Mouse (Mus musculus): Measurements from ENCODE around the gene Higd2a. TPM values are rescaled to one million over a fixed set of nuclear protein-coding genes. Genes with fewer than 3 reads are reported as not detected.

The Higd2a gene
- polyA plus RNA-seq, 1 experiment from 2014 or later: 233 TPM

DNA sequence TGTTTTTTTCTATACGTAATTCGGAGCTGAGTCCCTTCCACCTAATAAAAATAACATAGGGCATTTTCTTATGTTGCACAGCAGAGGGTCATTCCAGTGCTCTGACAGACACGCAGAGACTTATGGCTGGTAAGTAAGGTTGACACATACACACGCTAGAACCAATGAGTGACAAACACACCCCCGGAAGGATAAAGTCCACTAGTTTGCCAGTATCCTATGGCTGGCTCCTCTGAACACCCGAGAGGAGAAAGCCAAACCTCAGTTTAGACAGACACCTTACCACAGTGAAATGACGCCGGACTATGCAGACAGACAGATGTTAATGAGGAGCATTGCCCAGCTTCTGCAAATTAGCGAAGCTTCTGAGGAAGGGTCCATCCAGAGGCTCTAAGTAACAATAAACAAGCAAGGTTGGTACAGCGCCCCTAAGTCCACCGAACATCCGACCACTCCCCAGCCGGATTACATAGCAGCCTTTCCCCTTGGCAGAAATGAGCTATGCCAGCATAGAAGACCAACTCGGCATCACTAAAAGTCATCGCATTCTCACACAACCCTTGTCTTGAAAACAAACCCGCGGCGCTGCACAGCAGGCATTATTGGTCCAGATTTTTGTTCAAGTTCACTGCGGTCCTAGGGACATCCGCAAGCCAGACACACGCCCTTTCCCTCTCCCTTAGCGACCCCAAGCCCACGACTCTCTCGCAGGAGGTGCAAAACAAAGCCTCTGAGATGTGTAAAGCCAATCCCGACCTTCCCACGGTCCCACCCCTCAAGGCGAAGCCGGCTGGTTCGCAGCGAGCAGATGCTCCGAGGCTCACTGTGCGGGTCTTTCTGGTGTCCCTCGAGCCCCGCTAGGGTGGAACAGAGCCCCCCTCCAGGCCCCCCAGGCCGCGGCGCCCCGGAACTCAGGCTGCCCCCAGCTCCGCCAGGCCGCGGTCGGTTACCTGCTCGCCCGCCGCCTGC is 25.5 kb upstream of the Higd2a start:
- Histone ChIP-seq H3K4me2 (replicated peaks; ENCODE audit: low read depth, low read length) (peak overlapping the region; percentile 92), H3K4me3 (ENCODE audit: low read depth, low read length) (peak overlapping the region; percentile 98), H3K9me3 (ENCODE audit: control insufficient read depth, low read depth, low read length) (no peaks in the 10 kb centered on the region), H3K9ac (replicated peaks; ENCODE audit: low read depth, low read length) (peak overlapping the region; percentile 96), H3K27me3 (ENCODE audit: control insufficient read depth, insufficient read depth, low read length) (no peaks in the 10 kb centered on the region), H3K36me3 (ENCODE audit: control insufficient read depth, insufficient read depth, low read length) (peaks cover 20% of the 10 kb centered on the region), H3K27ac (ENCODE audit: low read length) (peak overlapping the region; percentile 44; the same call in 1 of the 2 replicates), H3K4me1 (ENCODE audit: control insufficient read depth, insufficient read depth, low read length) (peaks cover 5% of the 10 kb centered on the region; the same call in 1 of the 2 replicates)
- peak; percentile 60; the same call in 1 of the 2 replicates for ATAC-seq (ENCODE audit: insufficient number of reproducible peaks, insufficient read depth, low FRiP score, low read depth)
- 11% methylated on average over 44 of the region's 45 CpGs for WGBS

DNA sequence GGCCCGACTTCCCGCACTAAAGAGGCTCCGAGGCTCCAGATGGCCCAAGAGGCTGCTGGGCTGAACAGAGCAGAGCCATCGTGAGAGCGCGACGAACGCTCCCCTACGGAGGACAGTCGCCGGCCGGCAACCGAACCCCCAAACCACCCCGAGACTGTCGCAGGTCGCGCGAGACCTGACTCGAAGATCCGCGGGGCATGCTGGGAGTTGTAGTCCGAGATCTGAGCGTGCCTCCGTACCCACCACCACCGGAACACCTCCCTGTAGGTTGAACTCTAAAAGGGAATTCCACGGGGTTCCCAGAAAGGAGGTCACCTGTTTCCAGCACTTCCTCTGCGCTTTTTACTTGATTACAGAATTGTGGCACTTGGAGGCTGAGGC is 24.8 kb upstream of the Higd2a start, which contains the start of gene 4833439L19Rik:
Gene 4833439L19Rik (minus strand): TSS at position 235 of the 381 bp plus-strand sequence.
- Histone ChIP-seq H3K9me3 (ENCODE audit: control insufficient read depth, low read depth, low read length) (no peaks in the 10 kb centered on the region), H3K36me3 (ENCODE audit: control insufficient read depth, insufficient read depth, low read length) (peaks cover 14% of the 10 kb centered on the region), H3K4me1 (ENCODE audit: control insufficient read depth, insufficient read depth, low read length) (peaks cover 5% of the 10 kb centered on the region; the same call in 1 of the 2 replicates), H3K4me3 (ENCODE audit: low read depth, low read length) (peak within 1 kb of the TSS; percentile 98), H3K9ac (replicated peaks; ENCODE audit: low read depth, low read length) (peak within 1 kb of the TSS; percentile 96), H3K27ac (ENCODE audit: low read length) (peak within 1 kb of the TSS; percentile 48; the same call in 1 of the 2 replicates), H3K27me3 (ENCODE audit: control insufficient read depth, insufficient read depth, low read length) (no peaks in the 10 kb centered on the region), H3K4me2 (replicated peaks; ENCODE audit: low read depth, low read length) (peak within 1 kb of the TSS; percentile 92)
- WGBS: under 1% methylated on average over 27 of the region's 27 CpGs
- ATAC-seq (ENCODE audit: insufficient number of reproducible peaks, insufficient read depth, low FRiP score, low read depth): peak; percentile 96

DNA sequence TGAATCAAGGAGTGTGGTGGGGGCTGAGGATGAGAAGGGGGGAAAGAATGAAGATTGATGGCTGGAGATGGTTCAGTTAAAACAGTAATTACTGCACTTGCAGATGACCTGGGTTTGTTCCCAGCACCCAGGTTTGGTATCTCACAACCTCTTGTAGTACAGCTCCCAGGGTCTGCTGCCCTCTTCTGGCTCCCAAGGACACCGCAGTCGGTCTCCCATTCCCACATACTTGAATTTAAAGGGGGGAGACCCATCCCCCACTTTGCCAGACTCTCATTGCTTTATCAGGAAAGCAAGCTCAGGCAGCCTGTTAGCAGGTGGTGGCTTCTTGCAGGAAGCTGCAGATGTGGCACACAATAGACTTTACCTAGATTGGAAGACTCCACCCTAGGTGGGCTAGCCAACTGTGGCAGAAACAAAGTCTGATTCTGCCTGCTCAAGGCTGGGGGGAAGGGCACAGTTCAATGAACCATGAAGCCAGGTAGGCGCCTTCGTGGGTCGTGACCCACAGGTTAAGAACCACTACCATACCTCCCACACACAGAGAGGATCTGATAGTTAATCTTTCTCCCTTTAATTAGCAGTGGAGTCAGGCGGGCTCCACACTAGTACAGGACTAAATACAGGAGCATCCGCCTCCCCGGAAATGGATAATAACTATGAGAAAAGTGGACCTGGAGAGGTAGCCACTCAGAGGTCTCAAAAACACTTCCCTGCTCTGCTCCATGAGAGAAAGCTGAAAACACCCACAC is 24.2 kb upstream of the Higd2a start:
- H3K27ac ChIP-seq (ENCODE audit: low read length): peak overlapping the region; percentile 48; the same call in 1 of the 2 replicates
- peak overlapping the region; percentile 98 for H3K4me3 ChIP-seq (ENCODE audit: low read depth, low read length)
- ATAC-seq (ENCODE audit: insufficient number of reproducible peaks, insufficient read depth, low FRiP score, low read depth): peak; percentile 29; the same call in 1 of the 2 replicates
- peak overlapping the region; percentile 92 for H3K4me2 ChIP-seq (replicated peaks; ENCODE audit: low read depth, low read length)
- WGBS: 48% methylated on average over 8 of the region's 8 CpGs
- peaks cover 5% of the 10 kb centered on the region; the same call in 1 of the 2 replicates for H3K4me1 ChIP-seq (ENCODE audit: control insufficient read depth, insufficient read depth, low read length)
- peaks cover 10% of the 10 kb centered on the region; the same call in 1 of the 2 replicates for H3K36me3 ChIP-seq (ENCODE audit: control insufficient read depth, insufficient read depth, low read length)
- no peaks in the 10 kb centered on the region for H3K27me3 ChIP-seq (ENCODE audit: control insufficient read depth, insufficient read depth, low read length)
- H3K9ac ChIP-seq (replicated peaks; ENCODE audit: low read depth, low read length): no peak overlapping the region
- H3K9me3 ChIP-seq (ENCODE audit: control insufficient read depth, low read depth, low read length): no peaks in the 10 kb centered on the region

DNA sequence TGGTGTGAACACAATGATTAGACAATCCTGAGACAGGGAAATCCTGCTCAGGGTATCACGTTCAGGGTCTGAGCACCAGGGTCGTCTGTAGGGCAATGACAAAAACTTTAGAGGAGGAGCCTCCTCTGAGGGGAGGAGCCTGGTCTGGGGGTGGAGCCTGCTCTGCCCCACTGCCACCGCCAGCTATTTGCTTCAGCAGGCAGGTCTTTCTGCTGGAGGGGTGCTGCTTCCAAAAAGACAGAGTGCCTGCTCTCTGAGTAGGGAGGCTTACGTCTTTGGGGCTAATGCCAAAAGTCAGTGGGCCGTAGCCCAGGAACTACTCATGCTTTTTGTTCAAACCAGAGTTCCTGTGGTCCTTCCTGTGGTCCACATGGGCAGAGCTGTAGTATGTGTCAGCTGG is 21.6 kb upstream of the Higd2a start:
- 42% methylated on average over 5 of the region's 5 CpGs for WGBS
- Histone ChIP-seq H3K4me2 (replicated peaks; ENCODE audit: low read depth, low read length) (no peak overlapping the region), H3K36me3 (ENCODE audit: control insufficient read depth, insufficient read depth, low read length) (no peaks in the 10 kb centered on the region; the same call in 1 of the 2 replicates), H3K9ac (replicated peaks; ENCODE audit: low read depth, low read length) (no peak overlapping the region), H3K9me3 (ENCODE audit: control insufficient read depth, low read depth, low read length) (no peaks in the 10 kb centered on the region), H3K27me3 (ENCODE audit: control insufficient read depth, insufficient read depth, low read length) (no peaks in the 10 kb centered on the region), H3K27ac (ENCODE audit: low read length) (no peak overlapping the region), H3K4me3 (ENCODE audit: low read depth, low read length) (no peak overlapping the region), H3K4me1 (ENCODE audit: control insufficient read depth, insufficient read depth, low read length) (peaks cover 5% of the 10 kb centered on the region; the same call in 1 of the 2 replicates)
- no peak for ATAC-seq (ENCODE audit: insufficient number of reproducible peaks, insufficient read depth, low FRiP score, low read depth)

DNA sequence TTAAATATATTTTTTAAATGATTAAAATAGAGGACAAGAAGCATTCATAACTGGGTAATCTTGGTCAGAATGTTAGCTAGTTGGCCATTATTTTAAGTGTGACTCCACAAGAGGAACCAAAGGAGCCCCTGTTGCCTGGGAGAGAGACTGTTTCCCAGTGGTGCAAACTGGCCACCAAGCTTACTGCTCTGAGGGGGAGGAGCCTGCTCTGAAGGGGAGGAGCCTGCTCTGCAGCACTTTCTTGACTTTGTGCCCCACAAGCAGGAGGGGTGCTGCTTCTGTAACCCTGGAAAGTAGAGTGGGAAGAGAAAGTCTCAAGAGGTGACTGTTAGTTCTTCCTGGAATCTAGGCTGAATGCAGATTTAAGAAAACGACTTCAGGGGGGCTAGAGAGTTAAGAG is 20.7 kb upstream of the Higd2a start:
- Histone ChIP-seq H3K27ac (ENCODE audit: low read length) (no peak overlapping the region), H3K4me3 (ENCODE audit: low read depth, low read length) (no peak overlapping the region), H3K9ac (replicated peaks; ENCODE audit: low read depth, low read length) (no peak overlapping the region), H3K36me3 (ENCODE audit: control insufficient read depth, insufficient read depth, low read length) (no peaks in the 10 kb centered on the region), H3K4me2 (replicated peaks; ENCODE audit: low read depth, low read length) (no peak overlapping the region), H3K27me3 (ENCODE audit: control insufficient read depth, insufficient read depth, low read length) (no peaks in the 10 kb centered on the region), H3K9me3 (ENCODE audit: control insufficient read depth, low read depth, low read length) (no peaks in the 10 kb centered on the region), H3K4me1 (ENCODE audit: control insufficient read depth, insufficient read depth, low read length) (peaks cover 1% of the 10 kb centered on the region; the same call in 1 of the 2 replicates)
- ATAC-seq (ENCODE audit: insufficient number of reproducible peaks, insufficient read depth, low FRiP score, low read depth): no peak
- WGBS: 61% methylated on average over 1 of the region's 1 CpGs

DNA sequence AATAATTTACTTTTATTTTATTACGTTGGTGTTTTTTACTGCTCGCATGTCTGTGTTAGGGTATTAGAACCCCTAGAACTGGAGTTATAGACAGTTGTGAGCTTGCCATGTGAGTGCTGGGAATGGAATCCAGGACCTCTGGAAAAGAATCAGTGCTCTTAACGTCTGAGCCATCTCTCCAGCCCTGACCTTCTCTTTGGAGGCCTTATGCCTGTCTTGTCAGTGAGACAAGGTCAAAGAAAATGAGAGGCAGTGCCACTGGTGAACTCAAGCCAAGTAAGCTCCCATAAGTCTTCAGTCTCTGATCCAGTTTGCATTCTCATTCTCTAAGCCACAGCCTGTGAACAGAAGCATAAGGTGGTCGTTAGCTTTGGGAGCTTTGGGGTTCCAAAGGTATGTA is 19.3 kb upstream of the Higd2a start:
- Histone ChIP-seq H3K9me3 (ENCODE audit: control insufficient read depth, low read depth, low read length) (no peaks in the 10 kb centered on the region), H3K4me1 (ENCODE audit: control insufficient read depth, insufficient read depth, low read length) (peaks cover 1% of the 10 kb centered on the region; the same call in 1 of the 2 replicates), H3K27ac (ENCODE audit: low read length) (no peak overlapping the region), H3K36me3 (ENCODE audit: control insufficient read depth, insufficient read depth, low read length) (no peaks in the 10 kb centered on the region), H3K4me2 (replicated peaks; ENCODE audit: low read depth, low read length) (no peak overlapping the region), H3K4me3 (ENCODE audit: low read depth, low read length) (no peak overlapping the region), H3K9ac (replicated peaks; ENCODE audit: low read depth, low read length) (no peak overlapping the region), H3K27me3 (ENCODE audit: control insufficient read depth, insufficient read depth, low read length) (no peaks in the 10 kb centered on the region)
- WGBS: 74% methylated on average over 4 of the region's 4 CpGs
- no peak for ATAC-seq (ENCODE audit: insufficient number of reproducible peaks, insufficient read depth, low FRiP score, low read depth)

DNA sequence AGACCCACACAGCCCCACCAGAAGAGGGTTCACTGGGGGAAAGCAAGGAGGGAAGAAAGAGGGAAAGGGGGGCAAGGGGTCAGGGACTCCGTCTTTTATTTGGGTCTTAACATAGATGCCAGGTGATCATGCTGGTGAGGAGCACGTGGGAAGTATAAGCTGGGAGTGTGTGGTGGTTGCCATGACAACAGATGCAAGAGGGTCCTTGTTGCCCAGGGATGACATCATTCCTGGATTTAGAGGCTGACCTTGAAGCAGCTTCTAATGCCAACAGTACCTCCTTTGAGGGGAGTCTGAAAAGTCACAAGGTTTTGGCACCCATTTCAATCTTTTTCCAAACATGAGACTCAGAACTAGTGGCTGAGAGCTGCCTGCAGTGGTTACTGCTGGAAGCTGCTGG is 18.4 kb upstream of the Higd2a start:
- no peak overlapping the region for H3K4me3 ChIP-seq (ENCODE audit: low read depth, low read length)
- 43% methylated on average over 2 of the region's 2 CpGs for WGBS

DNA sequence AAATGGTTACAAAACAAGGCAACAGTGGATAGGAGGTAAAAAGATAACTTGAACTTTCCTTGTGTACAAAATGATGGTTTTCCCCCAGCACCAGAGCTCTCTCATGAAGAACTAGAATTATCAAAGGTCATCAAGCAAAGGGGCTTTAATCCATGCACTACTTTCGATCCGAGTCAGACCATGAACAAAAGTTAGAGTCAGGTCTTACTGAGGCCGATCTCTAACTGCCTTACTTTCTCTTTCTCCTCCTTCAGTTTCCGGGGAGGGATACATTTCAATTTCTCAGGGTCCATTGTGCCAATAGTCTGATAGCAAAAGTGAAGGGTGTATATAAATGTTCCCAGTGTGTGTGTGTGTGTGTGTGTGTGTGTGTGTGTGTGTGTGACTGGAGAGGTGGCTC is 17.4 kb upstream of the Higd2a start:
- Histone ChIP-seq H3K4me2 (replicated peaks; ENCODE audit: low read depth, low read length) (no peak overlapping the region), H3K4me3 (ENCODE audit: low read depth, low read length) (no peak overlapping the region), H3K36me3 (ENCODE audit: control insufficient read depth, insufficient read depth, low read length) (peaks cover 6% of the 10 kb centered on the region; the same call in 1 of the 2 replicates), H3K27ac (ENCODE audit: low read length) (no peak overlapping the region), H3K4me1 (ENCODE audit: control insufficient read depth, insufficient read depth, low read length) (peaks cover 12% of the 10 kb centered on the region), H3K9ac (replicated peaks; ENCODE audit: low read depth, low read length) (no peak overlapping the region), H3K9me3 (ENCODE audit: control insufficient read depth, low read depth, low read length) (no peaks in the 10 kb centered on the region), H3K27me3 (ENCODE audit: control insufficient read depth, insufficient read depth, low read length) (no peaks in the 10 kb centered on the region)
- no peak for ATAC-seq (ENCODE audit: insufficient number of reproducible peaks, insufficient read depth, low FRiP score, low read depth)
- 78% methylated on average over 4 of the region's 4 CpGs for WGBS

More for the DNA sequence above, 18.4 kb upstream of the Higd2a start:
- H3K36me3 ChIP-seq (ENCODE audit: control insufficient read depth, insufficient read depth, low read length): no peaks in the 10 kb centered on the region; the same call in 1 of the 2 replicates
- H3K27me3 ChIP-seq (ENCODE audit: control insufficient read depth, insufficient read depth, low read length): no peaks in the 10 kb centered on the region
- no peak overlapping the region for H3K4me2 ChIP-seq (replicated peaks; ENCODE audit: low read depth, low read length)
- no peak for ATAC-seq (ENCODE audit: insufficient number of reproducible peaks, insufficient read depth, low FRiP score, low read depth)
- peaks cover 10% of the 10 kb centered on the region for H3K4me1 ChIP-seq (ENCODE audit: control insufficient read depth, insufficient read depth, low read length)
- no peak overlapping the region for H3K27ac ChIP-seq (ENCODE audit: low read length)
- H3K9ac ChIP-seq (replicated peaks; ENCODE audit: low read depth, low read length): no peak overlapping the region
- H3K9me3 ChIP-seq (ENCODE audit: control insufficient read depth, low read depth, low read length): no peaks in the 10 kb centered on the region

Data from stomach, embryonic 14.5 days (tissue).